Mouse (Mus musculus) heart, postnatal 0 days (tissue): ENCODE measurements at regions not wholly inside any gene's neighbourhood (a gene's known extent, or its start where the extent isn't known, plus 50 kb on each side); places are given as distances from the start of the nearest gene placed in this dataset.

ENCODE experiments used
- CTCF ChIP-seq: IDR thresholded peaks from 2 replicates; pipeline ENCODE4 v1.5.1; 2016; ENCODE audit warnings: antibody characterized with exemption, control low read depth, low read depth
- EP300 ChIP-seq: IDR thresholded peaks from 2 replicates; pipeline ENCODE4 v1.6.1; 2016; ENCODE audit warnings: antibody characterized with exemption, low read depth

DNA sequence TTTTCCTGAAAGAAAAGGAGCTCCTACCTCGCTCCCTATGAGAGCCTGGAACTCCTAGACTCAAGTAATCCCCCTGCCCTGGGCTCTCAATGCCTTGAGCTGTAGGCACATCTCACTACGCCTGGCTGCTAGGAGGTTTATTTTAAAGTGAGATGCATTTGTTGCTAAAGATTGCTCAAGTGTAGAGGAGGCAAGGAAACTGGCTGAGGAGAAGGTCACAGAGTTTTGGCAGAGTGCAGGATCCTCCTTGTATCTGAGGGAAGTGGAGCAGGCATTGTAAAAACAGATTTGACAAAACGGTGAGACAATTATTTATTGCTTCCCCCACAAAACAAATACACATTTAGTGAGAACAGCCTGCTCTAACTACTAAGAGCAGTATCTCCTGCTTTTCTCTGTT, 228.7 kb downstream of the Gm5426 start:
- TF ChIP-seq CTCF (no peak), EP300 (no peak)
